Mouse (Mus musculus): ENCODE results near the gene Ciao2a.

- no peak for TF ChIP-seq EP300 (IDR thresholded peaks at IDR 0.05)
- TF ChIP-seq CTCF (IDR thresholded peaks at IDR 0.05), result no peak
Measured at GRCm38 (mm10) chr9:66090593-66091244, 35.7 kb upstream of the Ciao2a start.

All from lung, postnatal 0 days (tissue).